Mouse (Mus musculus) forebrain, embryonic 13.5 days (tissue): ENCODE measurements around the gene Arhgdia. TPM values are rescaled to one million over a fixed set of nuclear protein-coding genes. Genes with fewer than 3 reads are reported as not detected.
"Not testable (repeated sequence)": the region's sequence is repeated elsewhere in the genome, so short reads cannot be mapped to it uniquely, and the experiment has no call there.

Source experiments
- ATAC-seq: fragments of 200-750 bp; cut with Nextera tagmentation; 2 replicates; pipeline ENCODE4 v1.8.0; 2017
- H3K27ac ChIP-seq: fragments of 300-500 bp; sonication (generic); 2 replicates; pipeline ENCODE4 v1.5.1; 2015; ENCODE audit warnings: inconsistent platforms, mild to moderate bottlenecking, moderate library complexity
- H3K27me3 ChIP-seq: fragments of 300-500 bp; sonication (generic); 2 replicates; pipeline ENCODE4 v1.6.1; 2015; ENCODE audit warnings: mild to moderate bottlenecking, inconsistent platforms
- H3K36me3 ChIP-seq: fragments of 300-500 bp; sonication (generic); 2 replicates; pipeline ENCODE4 v1.6.1; 2015; ENCODE audit warnings: mild to moderate bottlenecking, inconsistent platforms; ENCODE audit not compliant: poor library complexity, severe bottlenecking
- H3K4me1 ChIP-seq: fragments of 300-500 bp; sonication (generic); 2 replicates; pipeline ENCODE4 v1.6.1; 2015; ENCODE audit warnings: inconsistent platforms
- H3K4me2 ChIP-seq: fragments of 300-500 bp; sonication (generic); 2 replicates; pipeline ENCODE4 v1.6.1; 2015; ENCODE audit warnings: inconsistent platforms, mild to moderate bottlenecking, moderate library complexity
- H3K4me3 ChIP-seq: fragments of 300-500 bp; sonication (generic); 2 replicates; pipeline ENCODE4 v1.5.1; 2015; ENCODE audit warnings: mild to moderate bottlenecking, inconsistent platforms
- H3K9ac ChIP-seq: fragments of 300-500 bp; sonication (generic); 2 replicates; pipeline ENCODE4 v1.6.1; 2015; ENCODE audit warnings: mild to moderate bottlenecking, inconsistent platforms
- H3K9me3 ChIP-seq: fragments of 300-500 bp; sonication (generic); replicated peaks from 2 replicates; pipeline ENCODE4 v1.6.1; 2016; ENCODE audit warnings: inconsistent platforms
- WGBS: fragments of 180-500 bp; shearing (Covaris S2); methylation state at CpG from one replicate; pipeline ENCODE4 v1.1.7; 2015; 5-methylcytosine and 5-hydroxymethylcytosine counted together
- polyA plus RNA-seq: library from polyadenylated mRNA; unstranded; fragments of >200 nt; fragmentation: Nextera tagmentation; extraction: Ambion mirVana; gene quantifications from 2 replicates; pipeline ENCODE4 v1.2.1, GENCODE M21; 2015

Gene Arhgdia
- polyA plus RNA-seq, 1 experiment from 2014 or later, result 462 TPM

GRCm38 (mm10) chr11:120574278-120574600 is 7.2 kb downstream of the Arhgdia start:
- peaks cover 46% of the 10 kb centered on the region for H3K36me3 ChIP-seq
- peak overlapping the region; percentile 80 for H3K4me3 ChIP-seq
- no peak for ATAC-seq
- peaks cover 29% of the 10 kb centered on the region for H3K4me1 ChIP-seq
- H3K9ac ChIP-seq, result peak overlapping the region; percentile 83
- peak overlapping the region; percentile 87 for H3K4me2 ChIP-seq
- WGBS, result 44% methylated on average over 5 of the region's 5 CpGs
- no peak overlapping the region for H3K27ac ChIP-seq
- no peaks in the 10 kb centered on the region for H3K27me3 ChIP-seq
- H3K9me3 ChIP-seq, result no peaks in the 10 kb centered on the region

- Histone ChIP-seq H3K27ac (peak overlapping the region; percentile 86), H3K4me2 (peak overlapping the region; percentile 87), H3K27me3 (no peaks in the 10 kb centered on the region), H3K9me3 (no peaks in the 10 kb centered on the region), H3K4me3 (peak overlapping the region; percentile 80), H3K4me1 (peaks cover 24% of the 10 kb centered on the region), H3K9ac (peak overlapping the region; percentile 83), H3K36me3 (peaks cover 45% of the 10 kb centered on the region)
- no peak for ATAC-seq
- WGBS, result under 1% methylated on average over 23 of the region's 23 CpGs
Observed at GRCm38 (mm10) chr11:120573585-120574277, 7.7 kb downstream of the Arhgdia start.

DNA sequence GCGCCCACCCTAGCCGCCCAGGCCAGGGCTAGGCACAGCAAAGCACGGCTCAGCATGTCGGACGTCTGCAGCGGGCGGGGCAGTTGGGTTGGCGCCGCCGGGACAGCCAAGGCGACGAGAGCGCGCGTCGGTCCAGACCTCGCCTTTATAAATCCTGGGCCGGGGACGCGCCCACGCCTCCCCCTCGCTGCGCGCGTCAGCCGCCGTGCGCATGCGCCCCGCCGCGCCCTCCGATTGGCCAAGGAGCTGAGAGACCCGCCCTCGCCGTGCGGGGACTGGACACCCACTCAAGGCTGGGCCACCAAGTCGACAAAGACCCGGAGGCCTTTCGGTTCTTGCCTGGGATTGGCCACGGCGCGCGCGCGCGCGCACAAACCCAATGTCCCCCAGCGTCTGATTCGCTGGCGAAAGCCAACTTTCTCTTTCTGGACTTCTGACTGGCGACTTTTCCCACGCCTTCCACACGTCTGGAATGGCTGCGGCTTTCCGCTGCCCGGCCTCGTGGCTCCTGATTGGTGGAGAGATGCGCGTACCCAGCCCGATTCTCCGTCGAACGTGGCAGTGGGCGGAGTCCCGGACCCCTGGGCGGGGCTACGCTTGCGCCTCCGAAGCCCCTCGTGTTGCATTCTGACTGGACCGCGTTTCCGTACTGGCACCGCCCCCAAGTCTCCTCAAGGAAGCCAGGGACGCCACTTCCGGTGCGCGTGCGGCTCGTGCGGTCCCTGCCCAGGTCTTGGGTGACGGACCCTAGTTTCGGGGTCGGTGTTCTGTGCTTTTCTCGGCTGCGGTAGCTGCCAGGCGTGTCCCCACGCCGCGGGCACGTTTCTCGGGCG is 8.5 kb downstream of the Arhgdia start, which contains the start of gene P4hb:
Gene P4hb (minus strand): TSS at position 502 of the 833 bp plus-strand sequence.
- no peaks in the 10 kb centered on the region for H3K27me3 ChIP-seq
- no peaks in the 10 kb centered on the region for H3K9me3 ChIP-seq
- under 1% methylated on average over 94 of the region's 94 CpGs for WGBS
- H3K4me1 ChIP-seq, result peaks cover 23% of the 10 kb centered on the region
- ATAC-seq, result peak; percentile 96
- H3K27ac ChIP-seq, result peak within 1 kb of the TSS; percentile 86
- peak within 1 kb of the TSS; percentile 87 for H3K4me2 ChIP-seq
- H3K4me3 ChIP-seq, result peak within 1 kb of the TSS; percentile 80
- peak within 1 kb of the TSS; percentile 84 for H3K9ac ChIP-seq
- peaks cover 45% of the 10 kb centered on the region for H3K36me3 ChIP-seq

DNA sequence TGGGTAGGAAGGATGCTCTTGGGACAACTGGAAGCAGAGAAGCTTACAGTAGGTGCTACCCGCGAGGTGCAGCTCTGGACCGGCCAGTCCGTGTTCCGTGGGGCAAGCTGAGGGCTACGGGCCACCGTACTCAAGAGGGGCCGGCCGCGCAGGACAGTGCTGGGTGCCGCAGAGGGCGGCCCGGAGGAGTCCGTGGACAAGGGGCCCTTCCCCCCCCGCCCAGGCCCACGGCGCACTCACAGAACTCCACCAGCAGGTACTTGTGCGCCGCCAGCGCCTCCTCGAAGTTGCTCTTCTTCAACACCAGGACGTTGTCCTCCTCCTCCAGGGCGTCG is 9.0 kb downstream of the Arhgdia start:
- Histone ChIP-seq H3K27ac (peak overlapping the region; percentile 86), H3K9ac (peak overlapping the region; percentile 84), H3K27me3 (no peaks in the 10 kb centered on the region), H3K36me3 (peaks cover 45% of the 10 kb centered on the region), H3K4me1 (peaks cover 23% of the 10 kb centered on the region), H3K4me2 (peak overlapping the region; percentile 87), H3K4me3 (peak overlapping the region; percentile 80), H3K9me3 (no peaks in the 10 kb centered on the region)
- peak; percentile 17 for ATAC-seq
- WGBS, result 0% methylated on average over 20 of the region's 24 CpGs

DNA sequence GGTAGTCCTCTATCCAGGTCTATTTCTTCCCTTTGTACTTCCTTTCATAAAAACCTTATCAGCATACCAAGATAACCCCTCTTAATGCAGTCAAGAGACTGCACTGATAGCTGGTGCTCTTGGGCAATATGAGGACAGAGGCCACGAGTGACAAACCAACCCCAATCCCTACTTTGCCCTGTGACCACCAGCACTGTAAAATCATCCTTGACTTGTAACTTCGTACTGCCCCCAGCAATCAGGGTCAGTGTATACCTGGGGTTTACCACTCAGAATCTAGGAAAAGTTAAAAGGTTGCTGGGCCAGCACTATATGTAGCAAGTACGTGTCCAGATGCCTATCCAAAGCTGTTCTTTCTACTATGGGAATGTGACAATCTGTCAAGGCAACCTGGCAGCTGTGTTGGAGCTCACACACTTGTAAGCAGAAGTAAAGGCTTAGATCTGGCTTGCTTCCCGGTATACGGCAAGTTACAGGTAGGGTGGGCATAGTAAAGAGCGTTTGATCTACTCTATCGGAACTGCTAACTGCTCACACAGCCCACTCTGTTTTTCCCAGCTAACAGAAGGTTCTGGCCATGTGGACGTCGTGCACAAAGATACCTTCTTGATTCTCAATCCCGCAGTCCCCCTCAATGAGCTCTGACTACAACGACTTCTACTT is 9.5 kb downstream of the Arhgdia start:
- ATAC-seq, result no peak

DNA sequence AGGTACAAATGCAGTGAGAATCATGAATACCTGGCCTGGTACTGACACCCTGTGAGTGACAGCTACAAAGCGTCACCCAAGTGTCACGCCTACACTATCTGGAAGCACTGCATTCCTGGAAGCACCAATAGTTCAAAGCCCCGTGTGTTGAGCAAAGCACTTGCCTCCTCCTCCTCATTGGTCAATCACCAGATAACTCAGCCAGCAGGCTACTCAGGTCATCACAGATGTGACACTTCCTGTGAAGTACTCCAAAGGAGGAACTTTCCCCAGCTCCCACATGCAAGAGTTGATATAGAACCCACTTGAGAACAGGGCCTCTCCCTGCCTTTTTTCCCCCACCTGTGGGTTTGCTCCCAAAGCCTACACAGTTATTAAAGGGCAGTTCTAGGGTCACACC is 10.3 kb downstream of the Arhgdia start:
- 94% methylated on average over 3 of the region's 3 CpGs for WGBS
- no peaks in the 10 kb centered on the region for H3K27me3 ChIP-seq
- peaks cover 52% of the 10 kb centered on the region for H3K36me3 ChIP-seq
- H3K27ac ChIP-seq, result no peak overlapping the region
- H3K4me3 ChIP-seq, result peak overlapping the region; percentile 80
- peak overlapping the region; percentile 84 for H3K9ac ChIP-seq
- ATAC-seq, result no peak
- no peaks in the 10 kb centered on the region for H3K9me3 ChIP-seq
- peak overlapping the region; percentile 87 for H3K4me2 ChIP-seq
- peaks cover 23% of the 10 kb centered on the region for H3K4me1 ChIP-seq

More for the DNA sequence above, 9.5 kb downstream of the Arhgdia start:
- Histone ChIP-seq H3K27ac (peak overlapping the region; percentile 86), H3K4me2 (peak overlapping the region; percentile 87), H3K9me3 (no peaks in the 10 kb centered on the region), H3K9ac (peak overlapping the region; percentile 84), H3K27me3 (no peaks in the 10 kb centered on the region), H3K4me3 (peak overlapping the region; percentile 80), H3K36me3 (peaks cover 45% of the 10 kb centered on the region), H3K4me1 (peaks cover 23% of the 10 kb centered on the region)
- WGBS, result 15% methylated on average over 11 of the region's 11 CpGs

- Histone ChIP-seq H3K4me2 (no peak overlapping the region), H3K4me3 (no peak overlapping the region), H3K27ac (no peak overlapping the region), H3K27me3 (no peaks in the 10 kb centered on the region), H3K4me1 (peaks cover 14% of the 10 kb centered on the region), H3K9me3 (no peaks in the 10 kb centered on the region), H3K36me3 (peaks cover 80% of the 10 kb centered on the region), H3K9ac (peak overlapping the region; percentile 21; the same call in 1 of the 2 replicates)
- ATAC-seq, result no peak
- WGBS, result 92% methylated on average over 6 of the region's 6 CpGs
Observed at GRCm38 (mm10) chr11:120568324-120568723, 13.1 kb downstream of the Arhgdia start.

GRCm38 (mm10) chr11:120565114-120565513 is 16.3 kb downstream of the Arhgdia start:
- Histone ChIP-seq H3K4me3 (no peak overlapping the region), H3K27ac (no peak overlapping the region), H3K36me3 (peaks cover 98% of the 10 kb centered on the region), H3K27me3 (no peaks in the 10 kb centered on the region), H3K9me3 (no peaks in the 10 kb centered on the region), H3K9ac (peak overlapping the region; percentile 4; the same call in 1 of the 2 replicates), H3K4me2 (no peak overlapping the region), H3K4me1 (no peaks in the 10 kb centered on the region)
- ATAC-seq, result no peak
- 89% methylated on average over 9 of the region's 9 CpGs for WGBS

DNA sequence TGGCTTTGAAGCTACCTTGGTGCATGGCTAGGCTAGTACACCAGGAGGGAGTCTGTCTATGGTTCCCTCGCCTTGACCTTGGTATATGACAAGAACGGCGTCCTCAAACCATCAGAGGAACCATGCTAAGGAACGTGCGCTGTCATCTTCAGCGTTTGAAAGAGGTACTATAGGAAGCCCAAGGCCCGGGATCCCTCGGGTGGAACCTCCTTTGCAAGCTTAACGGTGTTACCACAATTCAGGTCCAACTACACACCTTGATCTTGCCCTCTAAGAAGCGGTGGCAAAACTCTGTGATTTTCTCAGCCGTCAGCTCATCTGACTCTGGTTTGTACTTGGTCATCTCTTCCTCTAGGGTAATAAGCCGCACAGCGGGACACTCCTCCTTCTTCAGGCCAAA is 18.5 kb downstream of the Arhgdia start:
- Histone ChIP-seq H3K9me3 (peaks cover 1% of the 10 kb centered on the region; the same call in 1 of the 2 replicates), H3K4me1 (no peaks in the 10 kb centered on the region), H3K4me3 (no peak overlapping the region), H3K36me3 (peaks cover 94% of the 10 kb centered on the region), H3K9ac (no peak overlapping the region), H3K27me3 (no peaks in the 10 kb centered on the region), H3K27ac (no peak overlapping the region), H3K4me2 (no peak overlapping the region)
- 96% methylated on average over 13 of the region's 13 CpGs for WGBS
- no peak for ATAC-seq

DNA sequence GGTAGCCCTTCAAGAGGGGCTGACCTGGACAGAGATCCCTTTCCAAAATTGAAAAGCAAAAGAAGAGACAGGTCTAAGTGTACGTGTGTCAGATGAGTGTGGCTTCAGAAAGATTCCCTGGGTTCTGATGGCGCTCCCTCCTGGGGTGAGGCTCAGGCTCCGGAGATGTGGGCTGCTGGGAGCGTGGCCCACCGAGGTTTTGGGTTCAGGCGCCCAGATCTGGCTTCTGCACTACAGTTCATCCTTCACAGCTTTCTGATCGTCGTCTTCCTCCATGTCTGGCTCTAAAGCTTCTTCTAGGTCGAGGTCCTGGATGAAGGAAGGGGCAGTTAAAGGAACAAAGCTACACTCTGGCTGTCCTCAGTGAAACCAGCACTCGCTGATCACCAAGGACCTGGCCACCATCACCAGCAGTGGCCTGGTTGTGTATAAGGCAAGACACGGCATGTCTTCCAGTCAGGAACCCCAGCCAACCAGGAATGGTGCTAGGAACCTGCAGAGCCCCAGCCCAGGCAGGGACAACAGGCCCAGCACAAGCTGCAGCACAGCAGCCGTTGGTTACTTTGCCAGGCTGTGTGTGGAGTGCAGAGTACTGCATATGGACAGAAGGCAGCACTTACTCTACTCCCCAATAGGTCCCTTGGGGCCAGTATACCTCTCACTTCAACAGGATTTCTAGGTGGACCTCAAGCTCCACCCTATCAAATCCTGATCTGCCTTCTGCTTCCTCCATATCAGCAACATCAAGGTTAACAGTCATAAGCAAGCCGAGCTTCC is 20.3 kb downstream of the Arhgdia start:
- no peak for ATAC-seq
- no peak overlapping the region for H3K9ac ChIP-seq
- peaks cover 76% of the 10 kb centered on the region for H3K36me3 ChIP-seq
- no peak overlapping the region for H3K4me3 ChIP-seq
- H3K27ac ChIP-seq, result no peak overlapping the region
- H3K27me3 ChIP-seq, result no peaks in the 10 kb centered on the region
- H3K4me1 ChIP-seq, result no peaks in the 10 kb centered on the region
- H3K4me2 ChIP-seq, result no peak overlapping the region
- H3K9me3 ChIP-seq, result peaks cover 11% of the 10 kb centered on the region
- WGBS, result 92% methylated on average over 13 of the region's 13 CpGs

GRCm38 (mm10) chr11:120558843-120559242 is 22.6 kb downstream of the Arhgdia start:
- H3K27ac ChIP-seq, H3K4me2 ChIP-seq, H3K4me1 ChIP-seq, ATAC-seq, H3K9ac ChIP-seq, H3K4me3 ChIP-seq, H3K27me3 ChIP-seq: not testable (repeated sequence)
- peaks cover 53% of the 10 kb centered on the region for H3K36me3 ChIP-seq
- WGBS, result 87% methylated on average over 6 of the region's 6 CpGs
- peaks cover 11% of the 10 kb centered on the region for H3K9me3 ChIP-seq
